Mouse (Mus musculus): ENCODE results near the gene Bmp5.
"Not testable (repeated sequence)": the region's sequence is repeated elsewhere in the genome, so short reads cannot be mapped to it uniquely, and the experiment has no call there.

Bmp5 gene

GRCm38 (mm10) chr9:75775129-75775845 is at the start of gene Bmp5:
Gene Bmp5 (plus strand): TSS chr9:75775364.
- peak; percentile 76 for DNase-seq

- DNase-seq, result peak; percentile 47
Observed at GRCm38 (mm10) chr9:75760075-75760474, 15.1 kb upstream of the Bmp5 start.

- DNase-seq, result no peak
Observed at GRCm38 (mm10) chr9:75761567-75761966, 13.6 kb upstream of the Bmp5 start.

- peak; percentile 76 for DNase-seq
Observed at GRCm38 (mm10) chr9:75762487-75762886, 12.7 kb upstream of the Bmp5 start.

GRCm38 (mm10) chr9:75764792-75765191 is 10.4 kb upstream of the Bmp5 start:
- DNase-seq, result no peak

- DNase-seq, result no peak
Observed at GRCm38 (mm10) chr9:75766521-75766920, 8.6 kb upstream of the Bmp5 start.

- DNase-seq, result no peak
Observed at GRCm38 (mm10) chr9:75769042-75769441, 6.1 kb upstream of the Bmp5 start.

GRCm38 (mm10) chr9:75776153-75776552 is 989 bp downstream of the Bmp5 start:
- no peak for DNase-seq

- DNase-seq, result no peak
Observed at GRCm38 (mm10) chr9:75778762-75779346, 3.7 kb downstream of the Bmp5 start.

GRCm38 (mm10) chr9:75780558-75781276 is 5.6 kb downstream of the Bmp5 start:
- DNase-seq, result no peak

- peak; percentile 43 for DNase-seq
Observed at GRCm38 (mm10) chr9:75781600-75781999, 6.4 kb downstream of the Bmp5 start.

- DNase-seq, result no peak
Observed at GRCm38 (mm10) chr9:75783573-75783972, 8.4 kb downstream of the Bmp5 start.

GRCm38 (mm10) chr9:75785959-75786358 is 10.8 kb downstream of the Bmp5 start:
- DNase-seq, result no peak

- no peak for DNase-seq
Observed at GRCm38 (mm10) chr9:75787121-75787520, 12.0 kb downstream of the Bmp5 start.

- no peak for DNase-seq
Observed at GRCm38 (mm10) chr9:75789879-75790428, 14.8 kb downstream of the Bmp5 start.

- no peak for DNase-seq
Observed at GRCm38 (mm10) chr9:75804940-75805339, 29.8 kb downstream of the Bmp5 start.

- DNase-seq, result not testable (repeated sequence)
Observed at GRCm38 (mm10) chr9:75808179-75808578, 33.0 kb downstream of the Bmp5 start.

- DNase-seq, result no peak
Observed at GRCm38 (mm10) chr9:75808659-75809058, 33.5 kb downstream of the Bmp5 start.

GRCm38 (mm10) chr9:75815161-75815560 is 40.0 kb downstream of the Bmp5 start:
- DNase-seq, result no peak

- no peak for DNase-seq
Observed at GRCm38 (mm10) chr9:75818400-75818799, 43.2 kb downstream of the Bmp5 start.

- no peak for DNase-seq
Observed at GRCm38 (mm10) chr9:75832468-75832867, 57.3 kb downstream of the Bmp5 start.

GRCm38 (mm10) chr9:75833189-75833732 is 58.1 kb downstream of the Bmp5 start:
- DNase-seq, result peak; percentile 24

GRCm38 (mm10) chr9:75839450-75839849 is 64.3 kb downstream of the Bmp5 start:
- DNase-seq, result no peak

Measured in embryo, embryonic 11 days (tissue).